Mouse (Mus musculus) neural tube, embryonic 14.5 days (tissue): ENCODE data around the gene Lmo2. TPM values are rescaled to one million over a fixed set of nuclear protein-coding genes. Genes with fewer than 3 reads are reported as not detected.
A peak's percentile ranks its signal among the peaks of the same experiment; 100 is the strongest.
"Not testable (repeated sequence)": the region's sequence is repeated elsewhere in the genome, so short reads cannot be mapped to it uniquely, and the experiment has no call there.

ENCODE experiments used
- ATAC-seq: fragments of 200-750 bp; cut with Nextera tagmentation; 2 replicates; pipeline ENCODE4 v1.8.0; 2017; ENCODE audit warnings: low read depth, mild to moderate bottlenecking, moderate TSS enrichment, moderate library complexity
- H3K27ac ChIP-seq: fragments of 300-500 bp; sonication (generic); 2 replicates; pipeline ENCODE4 v1.5.1; 2014; ENCODE audit warnings: low read depth, mild to moderate bottlenecking, control low read depth, low read length, moderate library complexity, mixed read lengths
- H3K27me3 ChIP-seq: fragments of 300-500 bp; sonication (generic); 2 replicates; pipeline ENCODE4 v1.6.1; 2014; ENCODE audit warnings: low read length; ENCODE audit not compliant: control insufficient read depth, insufficient read depth
- H3K36me3 ChIP-seq: fragments of 300-500 bp; sonication (generic); 2 replicates; pipeline ENCODE4 v1.6.1; 2014; ENCODE audit warnings: low read length, mixed read lengths; ENCODE audit not compliant: control insufficient read depth, insufficient read depth
- H3K4me1 ChIP-seq: fragments of 300-500 bp; sonication (generic); 2 replicates; pipeline ENCODE4 v1.6.1; 2014; ENCODE audit warnings: low read length; ENCODE audit not compliant: control insufficient read depth, insufficient read depth
- H3K4me2 ChIP-seq: fragments of 300-500 bp; sonication (generic); 2 replicates; pipeline ENCODE4 v1.6.1; 2014; ENCODE audit warnings: mild to moderate bottlenecking, low read depth, low read length, control low read depth
- H3K4me3 ChIP-seq: fragments of 300-500 bp; sonication (generic); 2 replicates; pipeline ENCODE4 v1.5.1; 2014; ENCODE audit warnings: low read depth, low read length, control low read depth, mixed read lengths
- H3K9ac ChIP-seq: fragments of 300-500 bp; sonication (generic); replicated peaks from 2 replicates; pipeline ENCODE4 v1.6.1; 2014; ENCODE audit warnings: low read depth, mild to moderate bottlenecking, control low read depth, low read length, mixed read lengths
- H3K9me3 ChIP-seq: fragments of 300-500 bp; sonication (generic); 2 replicates; pipeline ENCODE4 v1.6.1; 2016; ENCODE audit warnings: low read length; ENCODE audit not compliant: control insufficient read depth
- WGBS: fragments of 180-500 bp; shearing (Covaris S2); extraction: QIAGEN DNeasy Blood & Tissue Kit; methylation state at CpG from one replicate; pipeline ENCODE4 v1.1.7; 2014; 5-methylcytosine and 5-hydroxymethylcytosine counted together
- polyA plus RNA-seq: library from polyadenylated mRNA; unstranded; fragments of >200 nt; fragmentation: Nextera tagmentation; extraction: Ambion mirVana; gene quantifications from 2 replicates; pipeline ENCODE4 v1.2.1, GENCODE M21; 2014

Lmo2 gene
- polyA plus RNA-seq, 1 experiment from 2014 or later: 68.0 TPM

DNA sequence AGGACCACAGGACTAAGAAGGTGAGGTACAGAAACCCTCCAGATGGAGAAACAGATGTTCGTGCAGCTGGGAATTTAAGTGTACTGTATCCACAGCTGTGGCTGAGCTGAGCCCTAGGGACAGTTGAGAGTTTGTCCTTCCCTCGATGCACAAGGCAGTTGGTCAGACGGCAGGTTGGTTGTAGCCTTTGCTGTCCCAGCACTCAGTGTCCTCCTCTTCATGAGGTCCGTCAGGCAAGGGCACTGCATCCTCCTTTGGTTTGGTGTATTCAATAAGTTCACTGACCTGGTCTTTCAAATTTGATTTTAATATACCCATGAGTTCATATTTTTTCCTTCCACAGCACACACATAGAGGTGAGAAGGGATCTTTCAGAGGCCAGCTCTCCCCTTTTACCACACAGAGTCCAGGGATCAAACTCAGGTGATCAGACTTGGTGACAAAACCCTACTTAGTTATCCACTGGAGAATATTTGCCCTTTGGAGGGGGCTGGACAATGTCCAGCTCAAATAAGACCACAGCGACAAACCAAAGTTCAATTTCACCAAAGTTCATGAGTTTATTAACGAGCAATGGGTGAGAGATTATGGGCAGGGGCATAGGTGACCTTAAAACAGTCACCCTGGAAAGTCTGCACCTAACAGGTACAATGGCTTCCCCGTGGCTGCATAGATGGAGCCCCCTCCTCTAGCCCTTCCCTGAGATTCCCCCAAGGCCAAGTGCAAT is 50.2 kb downstream of the Lmo2 start:
- no peak overlapping the region for H3K4me2 ChIP-seq

GRCm38 (mm10) chr2:104008853-104009252 is 51.1 kb downstream of the Lmo2 start:
- H3K27ac ChIP-seq, H3K36me3 ChIP-seq, H3K4me3 ChIP-seq, H3K9ac ChIP-seq, H3K27me3 ChIP-seq, H3K9me3 ChIP-seq, H3K4me1 ChIP-seq, ATAC-seq, H3K4me2 ChIP-seq: not testable (repeated sequence)
- WGBS: 90% methylated on average over 3 of the region's 3 CpGs

More for the DNA sequence above, 50.2 kb downstream of the Lmo2 start:
- WGBS: 84% methylated on average over 7 of the region's 7 CpGs
- H3K4me1 ChIP-seq: no peaks in the 10 kb centered on the region
- no peaks in the 10 kb centered on the region for H3K9me3 ChIP-seq
- H3K27me3 ChIP-seq: no peaks in the 10 kb centered on the region
- no peak overlapping the region for H3K4me3 ChIP-seq
- ATAC-seq: no peak
- H3K36me3 ChIP-seq: no peaks in the 10 kb centered on the region
- H3K9ac ChIP-seq: no peak overlapping the region
- no peak overlapping the region for H3K27ac ChIP-seq

GRCm38 (mm10) chr2:104023096-104023495 is 65.3 kb downstream of the Lmo2 start:
- no peaks in the 10 kb centered on the region for H3K36me3 ChIP-seq
- H3K27me3 ChIP-seq: peaks cover 4% of the 10 kb centered on the region; the same call in 1 of the 2 replicates
- WGBS: 84% methylated on average over 7 of the region's 7 CpGs
- H3K27ac ChIP-seq: no peak overlapping the region
- no peak for ATAC-seq
- H3K4me2 ChIP-seq: no peak overlapping the region
- H3K9ac ChIP-seq: no peak overlapping the region
- H3K4me3 ChIP-seq: no peak overlapping the region
- no peaks in the 10 kb centered on the region for H3K4me1 ChIP-seq
- H3K9me3 ChIP-seq: no peaks in the 10 kb centered on the region

DNA sequence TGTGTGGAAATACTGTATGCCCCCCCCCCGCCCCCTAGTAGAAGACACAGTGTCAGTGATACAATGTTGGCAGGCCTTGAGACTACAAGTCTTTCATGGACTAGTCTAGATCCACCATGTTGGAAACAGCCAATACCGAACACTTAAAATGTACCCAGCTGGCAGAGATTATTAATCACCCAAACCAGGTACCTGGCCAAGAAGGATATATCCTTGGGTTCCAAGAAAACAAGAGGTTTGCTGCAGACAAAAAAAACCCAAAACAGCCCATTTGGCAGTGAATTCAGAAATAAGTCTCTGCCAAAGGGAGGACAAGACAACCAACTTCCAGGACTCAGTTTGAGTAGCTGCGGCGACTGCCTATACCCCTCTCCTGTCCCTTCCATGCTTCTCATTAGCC is 66.9 kb downstream of the Lmo2 start:
- Histone ChIP-seq H3K27me3 (peaks cover 4% of the 10 kb centered on the region; the same call in 1 of the 2 replicates), H3K4me1 (peaks cover 9% of the 10 kb centered on the region), H3K9me3 (no peaks in the 10 kb centered on the region), H3K27ac (no peak overlapping the region), H3K4me2 (no peak overlapping the region), H3K9ac (no peak overlapping the region), H3K4me3 (no peak overlapping the region), H3K36me3 (no peaks in the 10 kb centered on the region)
- 90% methylated on average over 4 of the region's 4 CpGs for WGBS
- no peak for ATAC-seq

- H3K9me3 ChIP-seq: no peaks in the 10 kb centered on the region
- H3K4me2 ChIP-seq: peak within 1 kb of the TSS; percentile 78
- H3K27me3 ChIP-seq: peaks cover 4% of the 10 kb centered on the region; the same call in 1 of the 2 replicates
- peak within 1 kb of the TSS; percentile 57 for H3K27ac ChIP-seq
- H3K4me1 ChIP-seq: peaks cover 15% of the 10 kb centered on the region
- peak; percentile 97 for ATAC-seq
- no peaks in the 10 kb centered on the region for H3K36me3 ChIP-seq
- peak within 1 kb of the TSS; percentile 95 for H3K9ac ChIP-seq
- WGBS: under 1% methylated on average over 37 of the region's 44 CpGs
- peak within 1 kb of the TSS; percentile 91 for H3K4me3 ChIP-seq
Measured at GRCm38 (mm10) chr2:104027458-104028138, 69.8 kb downstream of the Lmo2 start, which contains the start of gene Fbxo3. Gene Fbxo3 (plus strand): TSS chr2:104027721.

- Histone ChIP-seq H3K4me2 (peak within 1 kb of the TSS; percentile 78), H3K36me3 (no peaks in the 10 kb centered on the region), H3K9ac (peak within 1 kb of the TSS; percentile 95), H3K27me3 (peaks cover 4% of the 10 kb centered on the region; the same call in 1 of the 2 replicates), H3K9me3 (no peaks in the 10 kb centered on the region), H3K27ac (peak within 1 kb of the TSS; percentile 57), H3K4me1 (peaks cover 15% of the 10 kb centered on the region), H3K4me3 (peak within 1 kb of the TSS; percentile 91)
- WGBS: under 1% methylated on average over 32 of the region's 32 CpGs
- ATAC-seq: peak; percentile 69
Measured at GRCm38 (mm10) chr2:104028139-104028723, 70.4 kb downstream of the Lmo2 start, which contains the start of gene 4931422A03Rik. Gene 4931422A03Rik (minus strand): TSS chr2:104028361.

DNA sequence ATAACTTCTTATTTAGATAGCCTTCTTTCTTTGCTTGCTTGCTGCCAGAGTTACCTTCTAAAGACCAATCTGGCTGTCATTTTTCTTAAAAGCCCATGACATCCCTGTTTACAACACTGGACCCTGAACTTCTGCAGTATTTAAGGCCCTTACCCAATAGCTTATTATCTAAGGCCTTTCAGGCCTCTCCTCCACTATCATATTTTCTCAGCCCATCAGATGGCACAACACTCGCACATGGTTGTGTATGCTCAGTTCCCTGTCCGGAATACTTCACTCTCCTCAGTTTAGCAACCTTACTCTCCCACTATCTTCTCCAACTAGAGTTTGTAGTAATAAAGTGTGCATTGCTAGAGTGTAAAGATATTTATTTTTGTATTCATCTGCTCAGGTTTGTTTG is 71.3 kb downstream of the Lmo2 start:
- H3K4me2 ChIP-seq: peak overlapping the region; percentile 78
- H3K9me3 ChIP-seq: no peaks in the 10 kb centered on the region
- H3K4me3 ChIP-seq: peak overlapping the region; percentile 91; the same call in 1 of the 2 replicates
- no peak overlapping the region for H3K27ac ChIP-seq
- peaks cover 4% of the 10 kb centered on the region; the same call in 1 of the 2 replicates for H3K27me3 ChIP-seq
- 73% methylated on average over 2 of the region's 2 CpGs for WGBS
- ATAC-seq: no peak
- H3K36me3 ChIP-seq: 0 out of 2 replicates have a peak, but pooled peaks cover 2% of the 10 kb centered on the region
- H3K4me1 ChIP-seq: peaks cover 15% of the 10 kb centered on the region
- H3K9ac ChIP-seq: peak overlapping the region; percentile 95; the same call in 1 of the 2 replicates

DNA sequence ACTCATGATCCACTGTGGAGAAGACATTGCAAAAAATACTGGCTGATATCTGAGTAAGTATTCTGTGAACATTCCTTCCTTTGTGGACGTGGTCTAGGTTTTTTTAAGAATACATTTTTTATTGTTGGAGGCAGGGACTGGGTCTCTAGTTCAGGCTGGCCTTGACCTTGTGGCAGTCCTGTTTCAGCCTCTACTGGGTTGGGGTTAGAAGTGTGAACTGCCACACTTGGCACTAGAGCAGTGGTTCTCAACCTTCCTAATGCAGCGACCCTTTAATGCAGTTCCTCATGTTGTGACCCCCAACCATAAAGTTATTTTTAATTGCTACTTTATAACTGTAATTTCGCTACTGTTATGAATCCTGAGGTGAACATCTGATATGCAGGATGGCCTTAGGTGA is 72.6 kb downstream of the Lmo2 start:
- Histone ChIP-seq H3K9me3 (no peaks in the 10 kb centered on the region), H3K27ac (no peak overlapping the region), H3K4me3 (no peak overlapping the region), H3K27me3 (peaks cover 4% of the 10 kb centered on the region; the same call in 1 of the 2 replicates), H3K4me2 (no peak overlapping the region), H3K9ac (no peak overlapping the region), H3K36me3 (0 out of 2 replicates have a peak, but pooled peaks cover 2% of the 10 kb centered on the region), H3K4me1 (peaks cover 15% of the 10 kb centered on the region)
- no peak for ATAC-seq
- whole genome bisulfite sequencing: 93% methylated on average over 3 of the region's 3 CpGs
